Mouse (Mus musculus): ENCODE data around the gene Trpc4ap.

DNA sequence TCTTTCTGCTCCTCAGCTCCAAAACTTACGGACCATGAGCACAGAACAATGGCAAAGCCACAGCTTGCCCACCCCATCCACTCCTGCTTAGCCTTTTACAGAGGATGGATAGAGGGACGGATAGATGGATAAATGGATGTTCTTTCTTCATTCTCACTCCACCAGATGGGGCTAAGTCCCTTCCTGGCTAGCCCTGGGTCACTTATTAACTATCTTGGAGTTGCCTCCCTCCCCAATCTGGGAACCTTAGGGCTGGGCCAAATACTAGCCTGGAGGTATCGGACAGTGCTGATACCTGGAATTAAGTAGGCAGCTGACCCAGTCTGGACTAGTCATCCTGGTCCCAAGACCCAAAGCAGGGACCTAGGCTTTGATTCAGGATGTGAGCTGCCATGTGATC, 88.5 kb downstream of the Trpc4ap start:
- TF ChIP-seq CTCF (IDR thresholded peaks at IDR 0.05; ENCODE audit: low read depth) (peak; percentile 64), EP300 (IDR thresholded peaks at IDR 0.05; ENCODE audit: low read depth) (no peak)
